Mouse (Mus musculus) stomach, postnatal 0 days (tissue): ENCODE measurements around the gene Usp45.

Experiments used
- CTCF ChIP-seq: IDR thresholded peaks from 2 replicates; pipeline ENCODE4 v1.5.1; 2016; ENCODE audit warnings: antibody characterized with exemption, low read depth, mild to moderate bottlenecking, moderate library complexity
- EP300 ChIP-seq: optimal IDR thresholded peaks from 2 replicates; pipeline ENCODE3; 2016; ENCODE audit warnings: antibody characterized with exemption

- TF ChIP-seq CTCF (peak; percentile 92), EP300 (no peak)
These were observed at the start of gene Usp45, which contains the start of gene Tstd3 for GRCm38 (mm10) chr4:21766863-21767304.
